Mouse (Mus musculus): ENCODE measurements around the gene Arf3.

- TF ChIP-seq POLR2A (IDR thresholded peaks at IDR 0.05; ENCODE audit: control insufficient read depth in 1 of 2, insufficient read depth in 1 of 2, low read depth in 1 of 2, low read length in 2 of 2, poor library complexity in 1 of 2), result no peak
- no peak for TF ChIP-seq ELF1 (IDR thresholded peaks at IDR 0.05; ENCODE audit: low read depth, low read length)
- TF ChIP-seq NRF1 (IDR thresholded peaks at IDR 0.05; ENCODE audit: insufficient read depth, low read depth, low read length, poor library complexity, severe bottlenecking), result no peak
- no peak for TF ChIP-seq RCOR1 (IDR thresholded peaks at IDR 0.05; ENCODE audit: low read depth, low read length)
- TF ChIP-seq E2F4 (IDR thresholded peaks at IDR 0.05; ENCODE audit: borderline replicate concordance, low read depth, low read length), result no peak
- no peak for TF ChIP-seq EP300 (IDR thresholded peaks at IDR 0.05; ENCODE audit: low read depth in 1 of 2, low read length in 2 of 2)
- no peak for TF ChIP-seq TCF12 (IDR thresholded peaks at IDR 0.05; ENCODE audit: low read depth, low read length)
- TF ChIP-seq USF2 (IDR thresholded peaks at IDR 0.05; ENCODE audit: borderline replicate concordance in 1 of 2, insufficient read depth in 1 of 2, low read depth in 1 of 2, low read length in 2 of 2), result no peak
- no peak for TF ChIP-seq CHD2 (IDR thresholded peaks at IDR 0.05; ENCODE audit: low read length)
These were observed 16.6 kb downstream of the Arf3 start for GRCm38 (mm10) chr15:98746344-98746965.

All from MEL (cell line).